Mouse (Mus musculus) heart, adult 10 weeks (tissue): ENCODE measurements around the gene Ppm1b. TPM values are rescaled to one million over a fixed set of nuclear protein-coding genes. Genes with fewer than 3 reads are reported as not detected.

Experiments
- polyA plus RNA-seq: library from polyadenylated mRNA; stranded (reverse); fragments of 350-450 nt; fragmentation: Illumina TruSeq; extraction: RNeasy Lipid Tissue Mini Kit (QIAGEN cat#74804); gene quantifications from one replicate; pipeline ENCODE4 v1.2.3, GENCODE M21; 2014; ENCODE audit warnings: low read depth, low replicate concordance

Gene Ppm1b
- 114 TPM for polyA plus RNA-seq

GRCm38 (mm10) chr17:84956441-84956840 is at the start of gene Ppm1b:
Ppm1b (plus strand) TSS chr17:84956741.

GRCm38 (mm10) chr17:85028093-85028739 is 71.7 kb downstream of the Ppm1b start, which contains the start of gene Slc3a1:
Slc3a1 (plus strand) TSS chr17:85028376.

Other genes starting within 250 kb of the Ppm1b start
- 111 TPM for gene Lrpprc, start 166.0 kb upstream of the Ppm1b start, polyA plus RNA-seq
- gene Slc3a1, start 71.6 kb downstream of the Ppm1b start, polyA plus RNA-seq, result not detected
- 77.4 TPM for gene Prepl, start 133.5 kb downstream of the Ppm1b start, polyA plus RNA-seq
- gene Camkmt, start 133.8 kb downstream of the Ppm1b start, polyA plus RNA-seq, result 1.7 TPM